Comparison of ENCODE assay signal across 18 mouse cellular contexts in genomic region chr7:82012472-82012871, GRCm38 (mm10). TPM values are rescaled to one million over a fixed set of nuclear protein-coding genes. Genes with fewer than 3 reads are reported as not detected.
DNase-seq lines count a peak whose midpoint lies in the region; ATAC-seq and TF ChIP-seq lines count a peak whose summit lies in the region.
"Had no signal": no experiment of that assay in that cellular context is flagged by ENCODE, and none has a peak within 500 bp of the region (broad histone marks: within the 10 kb centered on the region; RNA-seq: fewer than 3 reads in every experiment).

No protein-coding gene starts in this region.

- no peak overlapping the region for H3K4me3 ChIP-seq in kidney, embryonic 16.5 days (ENCODE audit: low read length)
- no peak overlapping the region for H3K4me3 ChIP-seq in embryonic facial prominence, embryonic 14.5 days (ENCODE audit: low read depth, low read length)
- H3K4me3 ChIP-seq in neural tube, embryonic 12.5 days = no peak overlapping the region
- no peak overlapping the region for H3K4me3 ChIP-seq in layer of hippocampus, adult 2 months
- no peak overlapping the region for H3K4me3 ChIP-seq in midbrain, embryonic 15.5 days
- H3K4me3 ChIP-seq: forebrain, embryonic 15.5 days; lung, embryonic 15.5 days; midbrain, embryonic 10.5 days; myocyte had no signal

- H3K36me3 ChIP-seq in kidney, embryonic 16.5 days (ENCODE audit: insufficient read depth, low read length) = no peaks in the 10 kb centered on the region
- no peaks in the 10 kb centered on the region for H3K36me3 ChIP-seq in embryonic facial prominence, embryonic 14.5 days (ENCODE audit: control insufficient read depth, insufficient read depth, low read length)
- no peaks in the 10 kb centered on the region for H3K36me3 ChIP-seq in neural tube, embryonic 12.5 days
- H3K36me3 ChIP-seq in midbrain, embryonic 15.5 days (replicated peaks) = no peaks in the 10 kb centered on the region
- H3K36me3 ChIP-seq: forebrain, embryonic 15.5 days; lung, embryonic 15.5 days; midbrain, embryonic 10.5 days had no signal

- no peak overlapping the region for H3K9ac ChIP-seq in kidney, embryonic 16.5 days (replicated peaks; ENCODE audit: low read length)
- no peak overlapping the region for H3K9ac ChIP-seq in embryonic facial prominence, embryonic 14.5 days (ENCODE audit: low read depth, low read length)
- no peak overlapping the region for H3K9ac ChIP-seq in neural tube, embryonic 12.5 days
- H3K9ac ChIP-seq in midbrain, embryonic 15.5 days = no peak overlapping the region
- H3K9ac ChIP-seq: forebrain, embryonic 15.5 days; lung, embryonic 15.5 days had no signal

- H3K27ac ChIP-seq in kidney, embryonic 16.5 days (ENCODE audit: low read length) = no peak overlapping the region
- H3K27ac ChIP-seq in embryonic facial prominence, embryonic 14.5 days (replicated peaks; ENCODE audit: low read depth, low read length) = no peak overlapping the region
- no peak overlapping the region for H3K27ac ChIP-seq in neural tube, embryonic 12.5 days
- no peak overlapping the region for H3K27ac ChIP-seq in layer of hippocampus, adult 2 months
- H3K27ac ChIP-seq in midbrain, embryonic 15.5 days = no peak overlapping the region
- H3K27ac ChIP-seq: forebrain, embryonic 15.5 days; lung, embryonic 15.5 days; midbrain, embryonic 10.5 days had no signal

- peaks cover 16% of the 10 kb centered on the region for H3K4me1 ChIP-seq in kidney, embryonic 16.5 days (ENCODE audit: insufficient read depth, low read length)
- peaks cover 9% of the 10 kb centered on the region for H3K4me1 ChIP-seq in embryonic facial prominence, embryonic 14.5 days (ENCODE audit: control insufficient read depth, insufficient read depth, low read length)
- no peaks in the 10 kb centered on the region for H3K4me1 ChIP-seq in neural tube, embryonic 12.5 days
- H3K4me1 ChIP-seq in midbrain, embryonic 15.5 days = peaks cover 8% of the 10 kb centered on the region; the same call in 1 of the 2 replicates
- H3K4me1 ChIP-seq: forebrain, embryonic 15.5 days had no signal

- peak; percentile 77; the same call in 1 of the 2 replicates for ATAC-seq in kidney, embryonic 16.5 days (ENCODE audit: low FRiP score, low TSS enrichment)
- peak; percentile 30; the same call in 1 of the 2 replicates for ATAC-seq in embryonic facial prominence, embryonic 14.5 days (ENCODE audit: low read depth)
- no peak for ATAC-seq in neural tube, embryonic 12.5 days (ENCODE audit: low FRiP score, low read depth)
- no peak for ATAC-seq in midbrain, embryonic 15.5 days (replicated peaks)
- ATAC-seq: forebrain, embryonic 15.5 days; inflammation-experienced regulatory T-cells, adult 6 months had no signal

- 7% methylated on average over 13 of the region's 13 CpGs for WGBS in kidney, embryonic 16.5 days
- 6% methylated on average over 13 of the region's 13 CpGs for WGBS in embryonic facial prominence, embryonic 14.5 days
- WGBS in neural tube, embryonic 12.5 days = 4% methylated on average over 13 of the region's 13 CpGs
- 23% methylated on average over 13 of the region's 13 CpGs for WGBS in midbrain, embryonic 15.5 days

- H3K9me3 ChIP-seq in kidney, embryonic 16.5 days (ENCODE audit: low read length) = no peaks in the 10 kb centered on the region
- H3K9me3 ChIP-seq in embryonic facial prominence, embryonic 14.5 days (ENCODE audit: control insufficient read depth, low read length) = no peaks in the 10 kb centered on the region
- no peaks in the 10 kb centered on the region for H3K9me3 ChIP-seq in neural tube, embryonic 12.5 days
- no peaks in the 10 kb centered on the region for H3K9me3 ChIP-seq in midbrain, embryonic 15.5 days
- H3K9me3 ChIP-seq: forebrain, embryonic 15.5 days; lung, embryonic 15.5 days; midbrain, embryonic 10.5 days had no signal

- peaks cover 8% of the 10 kb centered on the region for H3K27me3 ChIP-seq in kidney, embryonic 16.5 days (ENCODE audit: insufficient read depth, low read length)
- peaks cover 7% of the 10 kb centered on the region for H3K27me3 ChIP-seq in embryonic facial prominence, embryonic 14.5 days (replicated peaks; ENCODE audit: control insufficient read depth, insufficient read depth, low read length)
- H3K27me3 ChIP-seq in neural tube, embryonic 12.5 days (replicated peaks) = 0 out of 2 replicates have a peak, but pooled peaks cover 3% of the 10 kb centered on the region
- peaks cover 3% of the 10 kb centered on the region; the same call in 1 of the 2 replicates for H3K27me3 ChIP-seq in midbrain, embryonic 15.5 days (replicated peaks)
- H3K27me3 ChIP-seq: forebrain, embryonic 15.5 days had no signal

- no peak for DNase-seq in kidney, postnatal 10 days
- DNase-seq in embryo, embryonic 11.5 days (ENCODE audit: low read depth, low spot score) = peak; percentile 49
- DNase-seq in embryonic facial prominence, embryonic 14.5 days (ENCODE audit: low spot score) = no peak
- DNase-seq in layer of hippocampus, adult 2 months (ENCODE audit: low spot score in 2 of 2) = no peak
- DNase-seq: cerebellum, adult 2 months; gastrocnemius, postnatal 10 days; retina, postnatal 1 day; spleen, adult 18-20 months; thymus, postnatal 36 days had no signal

- no peak overlapping the region for H3K4me2 ChIP-seq in kidney, embryonic 16.5 days (replicated peaks; ENCODE audit: low read depth, low read length)
- H3K4me2 ChIP-seq in embryonic facial prominence, embryonic 14.5 days (ENCODE audit: low read depth, low read length) = no peak overlapping the region
- 0 out of 2 replicates have a peak overlapping the region, but pooled peaks have one; percentile 16 for H3K4me2 ChIP-seq in neural tube, embryonic 12.5 days (replicated peaks)
- no peak overlapping the region for H3K4me2 ChIP-seq in midbrain, embryonic 15.5 days
- H3K4me2 ChIP-seq: forebrain, embryonic 15.5 days; lung, embryonic 15.5 days had no signal

- no peak for TF ChIP-seq CTCF in layer of hippocampus, adult 2 months (conservative IDR thresholded peaks at IDR 0.05)

RNA-seq across cellular contexts. Expression of gene Bnc1, which starts 20.4 kb away (rescaled TPM):
- polyA plus RNA-seq in kidney, embryonic 16.5 days (2015; fragmentation: Nextera tagmentation; extraction: Ambion mirVana) = 0.15 and 0.50 TPM in 2 replicates
- 2.1 and 2.9 TPM in 2 replicates for polyA plus RNA-seq in embryonic facial prominence, embryonic 14.5 days (2014; fragmentation: Nextera tagmentation; extraction: Ambion mirVana)
- 1.4 and 2.4 TPM in 2 replicates for polyA plus RNA-seq in neural tube, embryonic 12.5 days (2016; fragmentation: Nextera tagmentation; extraction: Ambion mirVana)
- total RNA-seq in layer of hippocampus, adult 2 months (2021) = under 1 TPM in 1 of 2 experiments, not detected in 1; 0.07 TPM
- 0.08 and 0.20 TPM in 2 replicates for polyA plus RNA-seq in midbrain, embryonic 15.5 days (2015; fragmentation: Nextera tagmentation; extraction: Ambion mirVana)
- total RNA-seq: gastrocnemius, postnatal 10 days; left cerebral cortex, postnatal 36 days had no signal
- polyA plus RNA-seq: cerebellum, adult 2 months; inflammation-experienced regulatory T-cells, adult 6 months had no signal

Comparison
In these comparisons a context has a peak if more than half of its experiments do, and no peak if none do; other contexts are left out.
1. ATAC-seq: peak in kidney, embryonic 16.5 days (single experiment) and embryonic facial prominence, embryonic 14.5 days (single experiment); none in neural tube, embryonic 12.5 days (single experiment) and midbrain, embryonic 15.5 days (single experiment).